Mouse (Mus musculus): ENCODE results near the gene 9530068E07Rik. TPM values are rescaled to one million over a fixed set of nuclear protein-coding genes. Genes with fewer than 3 reads are reported as not detected.

9530068E07Rik gene
- polyA plus RNA-seq, 1 experiment from 2014 or later = 147 TPM

DNA sequence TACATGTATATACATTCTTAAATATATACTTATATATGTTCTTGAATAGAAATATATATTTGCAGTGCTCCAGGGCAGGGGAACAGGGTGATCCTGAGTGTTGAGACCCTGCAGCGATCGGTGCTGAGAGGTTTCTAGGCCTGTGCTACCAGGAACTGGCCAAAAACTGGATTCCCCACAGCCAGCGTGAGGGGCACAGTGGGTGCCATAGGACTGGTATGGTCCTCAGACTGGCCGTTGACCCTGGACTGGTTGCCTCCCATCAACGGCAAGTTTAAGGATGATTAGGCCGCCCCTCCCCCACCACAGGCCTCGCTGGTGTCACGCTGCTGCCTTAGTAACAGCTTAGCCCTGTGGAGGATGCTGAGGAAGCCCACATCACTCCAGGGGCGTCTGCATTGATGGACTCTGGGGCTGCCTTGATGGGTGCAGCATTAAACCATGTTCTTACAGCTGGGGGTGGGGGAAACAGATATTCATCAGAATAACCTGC lies 9.0 kb downstream of the 9530068E07Rik start:
- no peak overlapping the region for H3K9ac ChIP-seq
- 86% methylated on average over 9 of the region's 9 CpGs for WGBS
- ATAC-seq (ENCODE audit: low FRiP score) = no peak
- H3K27me3 ChIP-seq = no peaks in the 10 kb centered on the region
- H3K4me2 ChIP-seq = no peak overlapping the region
- H3K36me3 ChIP-seq (replicated peaks) = peaks cover 61% of the 10 kb centered on the region
- H3K4me1 ChIP-seq = no peaks in the 10 kb centered on the region
- no peak overlapping the region for H3K4me3 ChIP-seq (replicated peaks)
- H3K9me3 ChIP-seq = no peaks in the 10 kb centered on the region
- H3K27ac ChIP-seq = no peak overlapping the region

DNA sequence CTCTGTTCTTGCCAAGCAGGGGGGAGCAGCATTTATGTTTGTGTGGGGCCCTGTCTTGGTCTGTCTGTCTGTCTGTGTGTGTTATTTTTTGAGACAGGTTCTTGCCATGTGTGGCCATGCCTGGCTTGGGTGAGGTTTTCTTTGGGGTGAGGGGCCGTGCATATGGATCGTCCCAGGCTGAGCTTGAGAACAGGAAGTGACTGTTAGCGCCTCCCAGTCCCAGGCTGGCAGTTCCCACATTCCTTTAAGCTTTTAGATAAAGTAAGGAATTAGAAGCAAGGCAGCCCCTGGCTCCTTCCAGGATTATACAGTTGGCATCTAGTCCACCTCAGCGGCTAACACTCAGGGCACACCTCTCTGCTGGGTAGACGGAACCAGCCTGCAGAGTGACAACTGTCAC lies 13.1 kb downstream of the 9530068E07Rik start:
- Histone ChIP-seq H3K27me3 (no peaks in the 10 kb centered on the region), H3K4me1 (no peaks in the 10 kb centered on the region), H3K36me3 (replicated peaks) (peaks cover 49% of the 10 kb centered on the region)

DNA sequence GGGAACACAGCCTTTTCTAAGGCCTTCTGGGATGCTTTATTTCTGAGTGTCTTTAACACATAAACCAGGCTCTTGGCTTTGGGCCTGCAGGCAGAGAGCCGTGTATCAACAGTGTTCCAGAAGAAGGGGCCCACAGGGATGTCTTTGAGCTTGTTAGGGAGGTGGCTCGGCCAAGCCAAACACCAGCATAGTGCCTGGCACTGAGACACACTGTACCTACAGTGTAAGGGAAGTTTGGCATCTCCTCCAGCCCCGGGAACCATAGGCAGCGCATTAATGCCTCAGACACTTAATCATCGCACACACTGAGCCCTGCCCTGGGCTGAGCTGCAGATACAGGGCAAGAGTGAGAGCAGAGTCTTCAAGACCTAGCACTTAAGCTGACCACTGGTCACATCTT lies 22.1 kb downstream of the 9530068E07Rik start:
- H3K36me3 ChIP-seq (replicated peaks) = no peaks in the 10 kb centered on the region
- no peak overlapping the region for H3K27ac ChIP-seq
- WGBS = 88% methylated on average over 5 of the region's 5 CpGs
- ATAC-seq (ENCODE audit: low FRiP score) = no peak
- no peaks in the 10 kb centered on the region for H3K9me3 ChIP-seq
- no peaks in the 10 kb centered on the region; the same call in 1 of the 2 replicates for H3K4me1 ChIP-seq
- H3K27me3 ChIP-seq = peaks cover 6% of the 10 kb centered on the region; the same call in 1 of the 2 replicates
- H3K4me2 ChIP-seq = no peak overlapping the region
- no peak overlapping the region for H3K9ac ChIP-seq
- no peak overlapping the region for H3K4me3 ChIP-seq (replicated peaks)

More for the DNA sequence above, 13.1 kb downstream of the 9530068E07Rik start:
- ATAC-seq (ENCODE audit: low FRiP score) = no peak
- H3K4me2 ChIP-seq = no peak overlapping the region
- H3K27ac ChIP-seq = no peak overlapping the region
- no peak overlapping the region for H3K9ac ChIP-seq
- WGBS = 75% methylated on average over 5 of the region's 5 CpGs
- no peak overlapping the region for H3K4me3 ChIP-seq (replicated peaks)
- no peaks in the 10 kb centered on the region for H3K9me3 ChIP-seq

- no peak for ATAC-seq (ENCODE audit: low FRiP score)
- H3K36me3 ChIP-seq (replicated peaks) = no peaks in the 10 kb centered on the region
- no peak overlapping the region for H3K4me3 ChIP-seq (replicated peaks)
- H3K27ac ChIP-seq = no peak overlapping the region
- H3K4me2 ChIP-seq = no peak overlapping the region
- 43% methylated on average over 5 of the region's 5 CpGs for WGBS
- no peak overlapping the region for H3K9ac ChIP-seq
- no peaks in the 10 kb centered on the region; the same call in 1 of the 2 replicates for H3K4me1 ChIP-seq
- no peaks in the 10 kb centered on the region for H3K9me3 ChIP-seq
- peaks cover 8% of the 10 kb centered on the region; the same call in 1 of the 2 replicates for H3K27me3 ChIP-seq
Measured at GRCm38 (mm10) chr11:52419246-52419645, 23.0 kb downstream of the 9530068E07Rik start.

- Histone ChIP-seq H3K9ac (no peak overlapping the region), H3K4me3 (replicated peaks) (no peak overlapping the region), H3K4me1 (no peaks in the 10 kb centered on the region; the same call in 1 of the 2 replicates), H3K27me3 (peaks cover 8% of the 10 kb centered on the region; the same call in 1 of the 2 replicates), H3K27ac (no peak overlapping the region), H3K4me2 (no peak overlapping the region), H3K36me3 (replicated peaks) (no peaks in the 10 kb centered on the region), H3K9me3 (no peaks in the 10 kb centered on the region)
- no peak for ATAC-seq (ENCODE audit: low FRiP score)
- WGBS = 82% methylated on average over 7 of the region's 7 CpGs
Measured at GRCm38 (mm10) chr11:52419861-52420260, 23.6 kb downstream of the 9530068E07Rik start.

DNA sequence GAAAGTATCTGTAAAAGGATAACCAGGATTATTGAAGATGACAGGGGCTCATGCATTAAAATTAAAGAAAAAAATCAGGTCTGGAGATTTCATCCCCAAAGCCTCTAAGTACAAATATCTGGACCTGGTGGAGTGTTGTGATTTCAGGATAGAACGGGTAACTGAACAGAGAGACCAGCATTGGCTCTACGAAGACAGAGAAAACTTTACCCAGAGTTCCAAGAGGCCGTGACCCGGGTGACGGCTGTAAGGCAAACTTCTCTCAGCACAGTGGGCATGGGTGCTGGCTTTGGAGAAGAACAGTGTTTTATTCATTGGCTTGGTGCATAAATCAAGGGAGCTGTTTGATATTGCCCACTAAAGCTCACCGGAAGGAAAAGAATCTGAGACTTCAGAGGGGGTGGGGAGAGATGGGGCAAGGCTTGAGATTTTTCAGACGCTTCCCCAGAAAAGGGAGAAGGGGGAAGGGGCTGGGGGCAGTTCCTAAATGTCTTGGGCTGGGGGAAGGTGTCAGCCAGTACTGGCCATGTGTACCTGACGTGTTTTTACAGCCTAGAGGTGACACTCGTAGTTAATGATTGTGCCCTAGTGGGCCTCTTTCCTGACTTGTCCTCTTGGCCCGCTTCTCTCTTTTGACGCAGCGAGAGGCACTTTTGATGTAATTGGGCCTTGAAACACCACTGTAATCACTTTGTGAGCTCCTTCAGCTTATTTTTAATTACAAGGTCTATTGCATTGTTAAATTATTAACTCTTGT lies 24.2 kb downstream of the 9530068E07Rik start:
- H3K4me2 ChIP-seq = no peak overlapping the region
- ATAC-seq (ENCODE audit: low FRiP score) = no peak
- H3K36me3 ChIP-seq (replicated peaks) = no peaks in the 10 kb centered on the region
- 77% methylated on average over 12 of the region's 12 CpGs for WGBS
- H3K9ac ChIP-seq = no peak overlapping the region
- H3K27me3 ChIP-seq = peaks cover 8% of the 10 kb centered on the region; the same call in 1 of the 2 replicates
- H3K9me3 ChIP-seq = no peaks in the 10 kb centered on the region
- no peaks in the 10 kb centered on the region; the same call in 1 of the 2 replicates for H3K4me1 ChIP-seq
- H3K27ac ChIP-seq = no peak overlapping the region
- no peak overlapping the region for H3K4me3 ChIP-seq (replicated peaks)

GRCm38 (mm10) chr11:52421053-52421778 lies 25.0 kb downstream of the 9530068E07Rik start:
- no peak overlapping the region for H3K4me2 ChIP-seq
- H3K4me1 ChIP-seq = peaks cover 2% of the 10 kb centered on the region; the same call in 1 of the 2 replicates
- H3K9me3 ChIP-seq = no peaks in the 10 kb centered on the region
- no peak for ATAC-seq (ENCODE audit: low FRiP score)
- H3K4me3 ChIP-seq (replicated peaks) = no peak overlapping the region
- H3K36me3 ChIP-seq (replicated peaks) = no peaks in the 10 kb centered on the region
- no peak overlapping the region for H3K9ac ChIP-seq
- H3K27ac ChIP-seq = no peak overlapping the region
- H3K27me3 ChIP-seq = peaks cover 8% of the 10 kb centered on the region; the same call in 1 of the 2 replicates
- 34% methylated on average over 12 of the region's 12 CpGs for WGBS

- Histone ChIP-seq H3K4me3 (replicated peaks) (no peak overlapping the region), H3K9me3 (0 out of 2 replicates have a peak, but pooled peaks cover 4% of the 10 kb centered on the region), H3K27me3 (peaks cover 4% of the 10 kb centered on the region; the same call in 1 of the 2 replicates), H3K4me1 (peaks cover 6% of the 10 kb centered on the region; the same call in 1 of the 2 replicates), H3K27ac (no peak overlapping the region), H3K9ac (no peak overlapping the region), H3K36me3 (replicated peaks) (no peaks in the 10 kb centered on the region), H3K4me2 (no peak overlapping the region)
- WGBS = 85% methylated on average over 6 of the region's 6 CpGs
- ATAC-seq (ENCODE audit: low FRiP score) = no peak
Measured at GRCm38 (mm10) chr11:52429440-52429839, 33.2 kb downstream of the 9530068E07Rik start.

GRCm38 (mm10) chr11:52431594-52431993 lies 35.4 kb downstream of the 9530068E07Rik start:
- Histone ChIP-seq H3K9me3 (0 out of 2 replicates have a peak, but pooled peaks cover 4% of the 10 kb centered on the region), H3K27me3 (peaks cover 4% of the 10 kb centered on the region; the same call in 1 of the 2 replicates), H3K9ac (no peak overlapping the region), H3K4me1 (no peaks in the 10 kb centered on the region; the same call in 1 of the 2 replicates), H3K27ac (no peak overlapping the region), H3K36me3 (replicated peaks) (no peaks in the 10 kb centered on the region), H3K4me2 (no peak overlapping the region), H3K4me3 (replicated peaks) (no peak overlapping the region)
- WGBS = 45% methylated on average over 5 of the region's 5 CpGs
- ATAC-seq (ENCODE audit: low FRiP score) = no peak

- Histone ChIP-seq H3K9me3 (0 out of 2 replicates have a peak, but pooled peaks cover 4% of the 10 kb centered on the region), H3K27me3 (peaks cover 9% of the 10 kb centered on the region), H3K9ac (no peak overlapping the region), H3K27ac (no peak overlapping the region), H3K4me3 (replicated peaks) (no peak overlapping the region), H3K4me2 (no peak overlapping the region), H3K36me3 (replicated peaks) (no peaks in the 10 kb centered on the region), H3K4me1 (no peaks in the 10 kb centered on the region; the same call in 1 of the 2 replicates)
- WGBS = 89% methylated on average over 5 of the region's 5 CpGs
- ATAC-seq (ENCODE audit: low FRiP score) = no peak
Measured at GRCm38 (mm10) chr11:52432148-52432547, 35.9 kb downstream of the 9530068E07Rik start.

DNA sequence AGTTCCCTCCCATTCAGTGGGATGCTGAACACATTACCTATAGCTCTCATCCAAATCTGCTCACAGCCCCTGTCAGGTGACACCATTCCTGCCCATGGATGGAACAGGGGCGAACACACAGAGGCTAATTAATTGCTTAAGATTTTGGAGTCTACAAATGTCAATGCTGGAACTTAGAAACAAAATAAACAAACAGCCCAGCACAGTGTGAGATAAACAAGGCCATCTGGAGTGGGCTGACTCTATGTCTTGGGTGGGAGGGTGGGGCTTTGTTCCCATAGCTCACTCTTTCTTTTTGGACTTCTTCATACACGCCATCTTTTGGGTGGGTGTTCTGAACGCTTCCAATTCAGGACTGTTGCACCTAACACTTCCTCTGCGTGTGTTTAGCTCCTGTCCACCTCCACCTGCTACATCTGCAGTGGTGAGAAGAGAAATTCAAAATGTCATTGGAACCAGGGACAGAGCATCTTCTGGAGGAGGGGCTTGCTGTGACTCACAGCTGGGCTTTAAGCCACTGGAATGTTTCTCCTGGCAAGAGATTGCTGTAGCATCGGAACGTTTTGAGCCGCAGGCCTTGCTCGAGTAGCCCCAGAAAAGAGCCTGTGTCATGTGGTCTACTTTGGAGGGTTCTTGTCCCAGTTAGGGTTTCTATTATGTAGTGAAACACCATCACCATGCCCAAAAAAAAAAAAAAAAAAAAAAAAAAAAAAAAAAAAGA lies 37.0 kb downstream of the 9530068E07Rik start:
- Histone ChIP-seq H3K9me3 (0 out of 2 replicates have a peak, but pooled peaks cover 4% of the 10 kb centered on the region), H3K9ac (no peak overlapping the region), H3K27ac (no peak overlapping the region), H3K4me1 (no peaks in the 10 kb centered on the region; the same call in 1 of the 2 replicates), H3K36me3 (replicated peaks) (no peaks in the 10 kb centered on the region), H3K4me3 (replicated peaks) (no peak overlapping the region), H3K4me2 (no peak overlapping the region), H3K27me3 (peaks cover 13% of the 10 kb centered on the region)
- no peak for ATAC-seq (ENCODE audit: low FRiP score)
- WGBS = 77% methylated on average over 8 of the region's 8 CpGs

Data from forebrain, embryonic 12.5 days (tissue).